Mouse (Mus musculus) kidney, embryonic 14.5 days (tissue): ENCODE measurements around the gene Adamtsl1. TPM values are rescaled to one million over a fixed set of nuclear protein-coding genes. Genes with fewer than 3 reads are reported as not detected.

Source experiments
- ATAC-seq: fragments of 200-750 bp; cut with Nextera tagmentation; 2 replicates; pipeline ENCODE4 v1.8.0; 2017; ENCODE audit warnings: moderate number of reproducible peaks, mild to moderate bottlenecking, moderate TSS enrichment, moderate library complexity; ENCODE audit not compliant: low FRiP score, low TSS enrichment
- H3K27ac ChIP-seq: fragments of 300-500 bp; sonication (generic); 2 replicates; pipeline ENCODE4 v1.5.1; 2014; ENCODE audit warnings: low read depth, mild to moderate bottlenecking, low read length, moderate library complexity, mixed read lengths
- H3K27me3 ChIP-seq: fragments of 300-500 bp; sonication (generic); 2 replicates; pipeline ENCODE4 v1.6.1; 2014; ENCODE audit warnings: mild to moderate bottlenecking, low read length; ENCODE audit not compliant: control insufficient read depth, insufficient read depth
- H3K36me3 ChIP-seq: fragments of 300-500 bp; sonication (generic); 2 replicates; pipeline ENCODE4 v1.6.1; 2014; ENCODE audit warnings: low read length, mixed read lengths; ENCODE audit not compliant: control insufficient read depth, insufficient read depth
- H3K4me1 ChIP-seq: fragments of 300-500 bp; sonication (generic); 2 replicates; pipeline ENCODE4 v1.6.1; 2014; ENCODE audit warnings: low read length, mixed read lengths; ENCODE audit not compliant: control insufficient read depth, insufficient read depth
- H3K4me2 ChIP-seq: fragments of 300-500 bp; sonication (generic); replicated peaks from 2 replicates; pipeline ENCODE4 v1.6.1; 2014; ENCODE audit warnings: low read depth, mild to moderate bottlenecking, low read length
- H3K4me3 ChIP-seq: fragments of 300-500 bp; sonication (generic); 2 replicates; pipeline ENCODE4 v1.5.1; 2014; ENCODE audit warnings: mild to moderate bottlenecking, low read length
- H3K9ac ChIP-seq: fragments of 300-500 bp; sonication (generic); 2 replicates; pipeline ENCODE4 v1.6.1; 2014; ENCODE audit warnings: low read depth, mild to moderate bottlenecking, low read length, moderate library complexity
- H3K9me3 ChIP-seq: fragments of 300-500 bp; sonication (generic); 2 replicates; pipeline ENCODE4 v1.6.1; 2016; ENCODE audit warnings: low read length; ENCODE audit not compliant: control insufficient read depth
- whole genome bisulfite sequencing: fragments of 180-500 bp; shearing (Covaris S2); extraction: QIAGEN DNeasy Blood & Tissue Kit; methylation state at CpG from one replicate; pipeline ENCODE4 v1.1.7; 2014; 5-methylcytosine and 5-hydroxymethylcytosine counted together
- polyA plus RNA-seq: library from polyadenylated mRNA; unstranded; fragments of >200 nt; fragmentation: Nextera tagmentation; extraction: Ambion mirVana; gene quantifications from 2 replicates; pipeline ENCODE4 v1.2.1, GENCODE M21; 2014

Gene Adamtsl1
- polyA plus RNA-seq, 1 experiment from 2014 or later = 15.6 TPM

- H3K27ac ChIP-seq = no peak overlapping the region
- H3K4me2 ChIP-seq = no peak overlapping the region
- H3K4me3 ChIP-seq = no peak overlapping the region
- H3K27me3 ChIP-seq = no peaks in the 10 kb centered on the region
- H3K4me1 ChIP-seq = no peaks in the 10 kb centered on the region
- H3K9me3 ChIP-seq = no peaks in the 10 kb centered on the region
- WGBS = 78% methylated on average over 7 of the region's 7 CpGs
- no peak for ATAC-seq
- no peaks in the 10 kb centered on the region for H3K36me3 ChIP-seq
- no peak overlapping the region for H3K9ac ChIP-seq
Observed at GRCm38 (mm10) chr4:85707352-85708057, 193.5 kb downstream of the Adamtsl1 start.

- 98% methylated on average over 2 of the region's 2 CpGs for WGBS
Observed at GRCm38 (mm10) chr4:85709636-85710035, 195.7 kb downstream of the Adamtsl1 start.

GRCm38 (mm10) chr4:85724999-85725398, 211.0 kb downstream of the Adamtsl1 start:
- Histone ChIP-seq H3K9me3 (no peaks in the 10 kb centered on the region), H3K27ac (no peak overlapping the region), H3K4me1 (no peaks in the 10 kb centered on the region), H3K9ac (no peak overlapping the region), H3K4me3 (no peak overlapping the region), H3K27me3 (no peaks in the 10 kb centered on the region), H3K36me3 (no peaks in the 10 kb centered on the region), H3K4me2 (no peak overlapping the region)
- WGBS = 71% methylated on average over 3 of the region's 3 CpGs
- ATAC-seq = no peak

More at GRCm38 (mm10) chr4:85709636-85710035, 195.7 kb downstream of the Adamtsl1 start:
- Histone ChIP-seq H3K4me2 (no peak overlapping the region), H3K4me1 (no peaks in the 10 kb centered on the region), H3K9ac (no peak overlapping the region), H3K27me3 (no peaks in the 10 kb centered on the region), H3K9me3 (no peaks in the 10 kb centered on the region), H3K4me3 (no peak overlapping the region), H3K27ac (no peak overlapping the region), H3K36me3 (no peaks in the 10 kb centered on the region)
- ATAC-seq = no peak

GRCm38 (mm10) chr4:85727731-85728130, 213.8 kb downstream of the Adamtsl1 start:
- no peak for ATAC-seq
- Histone ChIP-seq H3K27me3 (no peaks in the 10 kb centered on the region), H3K9me3 (peaks cover 4% of the 10 kb centered on the region; the same call in 1 of the 2 replicates), H3K27ac (no peak overlapping the region), H3K36me3 (no peaks in the 10 kb centered on the region), H3K9ac (no peak overlapping the region), H3K4me1 (no peaks in the 10 kb centered on the region), H3K4me2 (no peak overlapping the region), H3K4me3 (no peak overlapping the region)
- 83% methylated on average over 2 of the region's 2 CpGs for WGBS

- 77% methylated on average over 1 of the region's 1 CpGs for WGBS
- peaks cover 4% of the 10 kb centered on the region; the same call in 1 of the 2 replicates for H3K9me3 ChIP-seq
- no peak overlapping the region for H3K4me2 ChIP-seq
- no peak overlapping the region for H3K27ac ChIP-seq
- no peaks in the 10 kb centered on the region for H3K4me1 ChIP-seq
- no peaks in the 10 kb centered on the region for H3K27me3 ChIP-seq
- no peak for ATAC-seq
- no peak overlapping the region for H3K9ac ChIP-seq
- no peak overlapping the region for H3K4me3 ChIP-seq
- H3K36me3 ChIP-seq = no peaks in the 10 kb centered on the region
Observed at GRCm38 (mm10) chr4:85728416-85728815, 214.4 kb downstream of the Adamtsl1 start.

- no peaks in the 10 kb centered on the region for H3K36me3 ChIP-seq
- H3K4me3 ChIP-seq = no peak overlapping the region
- no peak for ATAC-seq
- no peaks in the 10 kb centered on the region for H3K9me3 ChIP-seq
- whole genome bisulfite sequencing = 57% methylated on average over 4 of the region's 4 CpGs
- 0 out of 2 replicates have a peak, but pooled peaks cover 3% of the 10 kb centered on the region for H3K4me1 ChIP-seq
- no peak overlapping the region for H3K4me2 ChIP-seq
- no peak overlapping the region for H3K27ac ChIP-seq
- no peak overlapping the region for H3K9ac ChIP-seq
- H3K27me3 ChIP-seq = no peaks in the 10 kb centered on the region
Observed at GRCm38 (mm10) chr4:85740478-85740877, 226.5 kb downstream of the Adamtsl1 start.

GRCm38 (mm10) chr4:85741825-85742391, 227.9 kb downstream of the Adamtsl1 start:
- Histone ChIP-seq H3K27ac (no peak overlapping the region), H3K4me2 (no peak overlapping the region), H3K9me3 (no peaks in the 10 kb centered on the region), H3K36me3 (no peaks in the 10 kb centered on the region), H3K27me3 (no peaks in the 10 kb centered on the region), H3K9ac (no peak overlapping the region), H3K4me3 (no peak overlapping the region), H3K4me1 (0 out of 2 replicates have a peak, but pooled peaks cover 3% of the 10 kb centered on the region)
- ATAC-seq = no peak
- WGBS = 20% methylated on average over 3 of the region's 3 CpGs

GRCm38 (mm10) chr4:85743427-85743826, 229.5 kb downstream of the Adamtsl1 start:
- Histone ChIP-seq H3K4me1 (0 out of 2 replicates have a peak, but pooled peaks cover 3% of the 10 kb centered on the region), H3K4me3 (no peak overlapping the region), H3K36me3 (no peaks in the 10 kb centered on the region), H3K9me3 (no peaks in the 10 kb centered on the region), H3K27ac (no peak overlapping the region), H3K27me3 (no peaks in the 10 kb centered on the region), H3K9ac (no peak overlapping the region), H3K4me2 (no peak overlapping the region)
- ATAC-seq = no peak
- 61% methylated on average over 1 of the region's 1 CpGs for WGBS

- Histone ChIP-seq H3K4me3 (no peak overlapping the region), H3K27ac (no peak overlapping the region), H3K9ac (no peak overlapping the region), H3K4me1 (no peaks in the 10 kb centered on the region), H3K36me3 (no peaks in the 10 kb centered on the region), H3K9me3 (no peaks in the 10 kb centered on the region), H3K4me2 (no peak overlapping the region), H3K27me3 (no peaks in the 10 kb centered on the region)
- WGBS = 83% methylated on average over 3 of the region's 3 CpGs
- no peak for ATAC-seq
Observed at GRCm38 (mm10) chr4:85762684-85763083, 248.7 kb downstream of the Adamtsl1 start.
